Mouse (Mus musculus) midbrain, postnatal 0 days (tissue): ENCODE results near the gene Wbp1. TPM values are rescaled to one million over a fixed set of nuclear protein-coding genes. Genes with fewer than 3 reads are reported as not detected.

ENCODE experiments used
- ATAC-seq: fragments of 200-750 bp; cut with Nextera tagmentation; 2 replicates; pipeline ENCODE4 v1.8.0; 2017; ENCODE audit warnings: moderate number of reproducible peaks, mild to moderate bottlenecking, moderate TSS enrichment, moderate library complexity; ENCODE audit not compliant: low FRiP score
- DNase-seq: peaks from one replicate; pipeline ENCODE4 v3.0.0-alpha.2; 2015; ENCODE audit warnings: low spot score
- H3K27ac ChIP-seq: fragments of 300-500 bp; sonication (generic); 2 replicates; pipeline ENCODE4 v1.5.1; 2014; ENCODE audit warnings: low read depth, mild to moderate bottlenecking, low read length, mixed read lengths
- H3K27me3 ChIP-seq: fragments of 300-500 bp; sonication (generic); 2 replicates; pipeline ENCODE4 v1.6.1; 2014; ENCODE audit warnings: low read length, control low read depth, mixed read lengths; ENCODE audit not compliant: insufficient read depth
- H3K36me3 ChIP-seq: fragments of 300-500 bp; sonication (generic); 2 replicates; pipeline ENCODE4 v1.6.1; 2014; ENCODE audit warnings: low read length, control low read depth, mixed read lengths; ENCODE audit not compliant: insufficient read depth
- H3K4me1 ChIP-seq: fragments of 300-500 bp; sonication (generic); 2 replicates; pipeline ENCODE4 v1.6.1; 2014; ENCODE audit warnings: mild to moderate bottlenecking, control low read depth, antibody characterized with exemption, low read length, mixed read lengths; ENCODE audit not compliant: insufficient read depth
- H3K4me2 ChIP-seq: fragments of 300-500 bp; sonication (generic); 2 replicates; pipeline ENCODE4 v1.6.1; 2014; ENCODE audit warnings: low read depth, mild to moderate bottlenecking, low read length, mixed read lengths; ENCODE audit not compliant: poor library complexity, severe bottlenecking
- H3K4me3 ChIP-seq: fragments of 300-500 bp; sonication (generic); 2 replicates; pipeline ENCODE4 v1.5.1; 2014; ENCODE audit warnings: low read depth, mild to moderate bottlenecking, low read length, moderate library complexity
- H3K9ac ChIP-seq: fragments of 300-500 bp; sonication (generic); replicated peaks from 2 replicates; pipeline ENCODE4 v1.6.1; 2014; ENCODE audit warnings: mild to moderate bottlenecking, low read length, moderate library complexity, mixed read lengths; ENCODE audit not compliant: poor library complexity, severe bottlenecking
- H3K9me3 ChIP-seq: fragments of 300-500 bp; sonication (generic); 2 replicates; pipeline ENCODE4 v1.6.1; 2016; ENCODE audit warnings: low read length, control low read depth
- CTCF ChIP-seq: IDR thresholded peaks from 2 replicates; pipeline ENCODE4 v1.5.1; 2016; ENCODE audit warnings: antibody characterized with exemption, mild to moderate bottlenecking
- WGBS: fragments of 180-500 bp; shearing (Covaris S2); extraction: QIAGEN DNeasy Blood & Tissue Kit; methylation state at CpG from one replicate; pipeline ENCODE4 v1.1.7; 2014; 5-methylcytosine and 5-hydroxymethylcytosine counted together
- polyA plus RNA-seq: library from polyadenylated mRNA; unstranded; fragments of >200 nt; fragmentation: Nextera tagmentation; extraction: Ambion mirVana; gene quantifications from 2 replicates; pipeline ENCODE4 v1.2.1, GENCODE M21; 2015
- total RNA-seq: library from RNA; depleted of rRNA; stranded (reverse); fragments of >200 nt; gene quantifications from 2 replicates; pipeline ENCODE4 v1.2.3, GENCODE M21; 2014

Gene Wbp1
- total and polyA plus RNA-seq, 2 experiments from 2014 or later, result 85.3 to 199 TPM

DNA sequence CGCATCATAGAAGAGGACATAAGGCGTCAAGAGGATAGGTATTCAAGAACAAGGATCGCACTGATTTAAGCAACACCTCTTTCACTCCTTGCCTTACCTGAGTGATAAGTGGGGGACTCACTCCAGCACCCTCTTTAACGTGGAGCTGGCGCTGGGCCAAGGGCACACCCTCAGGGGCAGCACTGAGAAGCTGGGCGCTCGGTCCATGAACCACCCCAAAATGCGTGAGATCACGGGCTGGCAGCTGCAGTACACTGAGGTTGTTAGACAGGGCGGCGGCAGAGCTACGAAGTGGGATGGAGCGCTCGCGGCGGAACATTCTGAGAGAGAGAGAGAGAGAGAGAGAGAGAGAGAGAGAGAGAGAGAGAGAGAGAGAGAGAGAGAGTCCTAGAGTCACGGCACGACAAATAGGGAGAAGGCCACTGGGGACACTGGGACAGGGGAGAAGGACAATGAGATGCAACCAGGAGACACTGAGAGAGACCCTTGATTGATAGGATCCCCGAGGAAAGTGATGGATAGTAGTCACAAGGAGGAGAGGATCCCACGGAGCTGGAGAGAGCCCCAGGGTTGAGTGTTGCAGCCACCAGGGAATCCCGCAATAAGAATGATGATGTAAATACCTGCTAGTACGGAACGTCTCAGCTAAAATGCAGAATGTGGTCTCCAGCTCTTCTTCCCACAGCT, 34.3 kb upstream of the Wbp1 start:
- Histone ChIP-seq H3K36me3 (0 out of 2 replicates have a peak, but pooled peaks cover 11% of the 10 kb centered on the region), H3K4me1 (peaks cover 9% of the 10 kb centered on the region; the same call in 1 of the 2 replicates), H3K9ac (peak overlapping the region; percentile 63), H3K27ac (peak overlapping the region; percentile 14; the same call in 1 of the 2 replicates), H3K4me2 (peak overlapping the region; percentile 83), H3K4me3 (peak overlapping the region; percentile 53), H3K27me3 (peaks cover 6% of the 10 kb centered on the region), H3K9me3 (no peaks in the 10 kb centered on the region)
- TF ChIP-seq CTCF, result no peak; the same call in 1 of the 2 replicates
- DNase-seq, result peak; percentile 38
- WGBS, result 8% methylated on average over 23 of the region's 23 CpGs
- ATAC-seq, result peak; percentile 48

DNA sequence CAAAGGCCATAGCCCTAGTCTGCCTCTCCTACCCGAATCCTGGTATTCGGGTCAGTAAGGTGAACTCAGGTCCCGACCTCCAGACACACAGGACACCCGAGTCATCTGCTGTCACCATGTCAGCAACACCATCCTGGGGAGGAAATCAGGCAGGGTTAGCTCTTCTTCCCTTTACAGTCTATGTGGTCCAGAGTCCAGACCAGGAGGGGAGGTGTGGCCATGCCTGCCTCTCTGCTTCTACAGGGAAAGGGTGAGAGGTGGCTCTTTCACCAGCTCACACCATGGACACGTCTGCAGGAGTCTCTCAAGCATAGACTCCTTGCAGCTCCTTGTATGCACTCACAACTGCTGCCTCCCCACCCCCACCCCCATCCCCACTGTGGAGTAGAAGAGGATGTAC, 32.1 kb upstream of the Wbp1 start:
- H3K36me3 ChIP-seq, result 0 out of 2 replicates have a peak, but pooled peaks cover 11% of the 10 kb centered on the region
- DNase-seq, result no peak
- H3K4me3 ChIP-seq, result no peak overlapping the region
- H3K9me3 ChIP-seq, result no peaks in the 10 kb centered on the region
- WGBS, result 78% methylated on average over 5 of the region's 5 CpGs
- H3K4me1 ChIP-seq, result peaks cover 9% of the 10 kb centered on the region; the same call in 1 of the 2 replicates
- ATAC-seq, result no peak
- H3K27ac ChIP-seq, result no peak overlapping the region
- TF ChIP-seq CTCF, result no peak
- H3K27me3 ChIP-seq, result no peaks in the 10 kb centered on the region
- no peak overlapping the region for H3K4me2 ChIP-seq
- no peak overlapping the region for H3K9ac ChIP-seq

DNA sequence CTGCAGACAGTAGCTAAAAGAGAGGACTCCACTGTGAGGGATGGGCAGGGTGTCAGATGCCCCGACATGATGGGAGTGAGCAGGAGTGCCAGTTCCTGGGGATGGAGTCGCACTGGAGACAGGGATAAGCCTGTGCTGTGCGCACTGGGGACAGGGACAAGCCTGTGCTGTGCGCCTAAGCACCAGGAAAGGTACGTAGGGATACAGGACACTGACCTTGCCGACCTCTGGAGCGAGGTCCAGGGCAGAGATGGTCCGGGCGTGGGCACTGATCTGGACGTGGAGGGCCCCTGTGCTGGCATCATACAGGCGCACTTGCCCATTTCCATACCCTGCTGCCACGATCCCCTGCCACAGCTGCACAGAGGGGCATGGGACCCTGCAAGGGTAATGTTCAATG, 31.7 kb upstream of the Wbp1 start:
- ATAC-seq, result no peak
- no peak for TF ChIP-seq CTCF
- Histone ChIP-seq H3K9me3 (no peaks in the 10 kb centered on the region), H3K4me3 (no peak overlapping the region), H3K27ac (no peak overlapping the region), H3K4me1 (peaks cover 9% of the 10 kb centered on the region; the same call in 1 of the 2 replicates), H3K27me3 (no peaks in the 10 kb centered on the region), H3K36me3 (0 out of 2 replicates have a peak, but pooled peaks cover 13% of the 10 kb centered on the region), H3K4me2 (no peak overlapping the region), H3K9ac (no peak overlapping the region)
- DNase-seq, result no peak
- WGBS, result 88% methylated on average over 12 of the region's 12 CpGs

DNA sequence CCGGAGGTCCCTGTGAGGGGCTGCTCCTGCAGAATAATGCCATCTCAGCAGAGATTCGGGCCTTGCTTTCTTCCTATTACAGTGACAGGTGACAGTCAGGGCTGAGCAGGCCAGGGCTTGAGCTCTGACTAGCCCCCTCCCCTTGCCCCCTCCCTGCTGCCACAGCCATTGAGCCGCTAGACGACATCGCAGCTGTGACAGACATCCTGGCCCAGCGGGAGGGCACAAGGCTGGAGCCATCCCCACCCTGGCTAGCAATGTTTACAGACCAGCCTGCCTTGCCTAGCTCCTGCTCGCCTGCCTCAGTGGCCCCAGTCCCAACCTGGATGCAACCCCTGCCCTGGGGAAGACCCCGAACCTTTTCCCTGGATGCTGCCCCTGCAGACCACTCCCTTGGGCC, 30.4 kb upstream of the Wbp1 start:
- 0 out of 2 replicates have a peak, but pooled peaks cover 14% of the 10 kb centered on the region for H3K36me3 ChIP-seq
- no peak for TF ChIP-seq CTCF
- WGBS, result 26% methylated on average over 8 of the region's 8 CpGs
- H3K9me3 ChIP-seq, result no peaks in the 10 kb centered on the region
- H3K9ac ChIP-seq, result no peak overlapping the region; the same call in 1 of the 2 replicates
- H3K4me1 ChIP-seq, result peaks cover 9% of the 10 kb centered on the region; the same call in 1 of the 2 replicates
- DNase-seq (no peak), ATAC-seq (no peak)
- H3K27ac ChIP-seq, result no peak overlapping the region
- no peak overlapping the region for H3K4me2 ChIP-seq
- no peaks in the 10 kb centered on the region for H3K27me3 ChIP-seq
- no peak overlapping the region for H3K4me3 ChIP-seq

DNA sequence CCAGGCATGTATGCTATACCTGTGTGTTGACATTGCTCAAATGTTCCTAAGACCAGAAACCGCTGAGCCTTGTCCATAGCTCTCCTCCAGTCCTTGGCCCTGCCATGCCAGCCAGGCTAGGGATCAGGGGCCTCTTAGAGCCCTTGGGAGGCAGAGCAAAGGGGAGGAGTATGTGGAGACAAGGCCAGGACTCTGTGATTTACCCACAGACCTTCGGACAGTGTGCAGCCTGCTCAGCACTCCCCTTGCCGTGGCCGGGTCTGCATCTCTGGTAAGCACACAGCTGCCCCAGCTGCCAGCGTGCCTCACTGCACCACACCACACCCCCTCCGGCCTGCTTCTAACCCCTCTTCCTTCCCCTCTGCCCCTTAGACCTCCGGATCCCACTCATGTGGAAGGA, 25.9 kb upstream of the Wbp1 start:
- Histone ChIP-seq H3K9me3 (no peaks in the 10 kb centered on the region), H3K27ac (no peak overlapping the region), H3K36me3 (0 out of 2 replicates have a peak, but pooled peaks cover 2% of the 10 kb centered on the region), H3K4me2 (no peak overlapping the region), H3K4me3 (no peak overlapping the region), H3K27me3 (no peaks in the 10 kb centered on the region), H3K9ac (no peak overlapping the region), H3K4me1 (0 out of 2 replicates have a peak, but pooled peaks cover under 1% of the 10 kb centered on the region)
- TF ChIP-seq CTCF, result no peak
- DNase-seq (no peak), ATAC-seq (no peak)
- WGBS, result 50% methylated on average over 5 of the region's 7 CpGs

DNA sequence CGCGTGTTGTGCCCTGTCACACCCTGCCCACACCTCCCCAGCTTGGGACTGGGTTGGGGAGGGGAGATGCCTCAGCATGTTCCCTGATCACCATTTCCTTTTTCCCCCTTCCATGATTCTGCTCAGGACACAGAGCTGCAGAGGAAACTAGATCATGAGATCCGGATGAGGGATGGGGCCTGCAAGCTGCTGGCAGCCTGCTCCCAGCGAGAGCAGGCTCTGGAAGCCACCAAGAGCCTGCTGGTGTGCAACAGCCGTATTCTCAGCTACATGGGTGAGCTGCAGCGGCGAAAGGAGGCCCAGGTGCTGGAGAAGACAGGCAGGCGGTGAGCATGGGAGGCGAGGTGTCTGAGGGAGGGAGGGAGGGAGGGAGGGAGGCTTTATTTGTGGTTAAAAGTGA, 24.4 kb upstream of the Wbp1 start:
- Histone ChIP-seq H3K4me1 (peaks cover 4% of the 10 kb centered on the region; the same call in 1 of the 2 replicates), H3K36me3 (0 out of 2 replicates have a peak, but pooled peaks cover 2% of the 10 kb centered on the region), H3K27ac (no peak overlapping the region), H3K4me3 (no peak overlapping the region), H3K9me3 (no peaks in the 10 kb centered on the region), H3K27me3 (no peaks in the 10 kb centered on the region), H3K4me2 (no peak overlapping the region), H3K9ac (no peak overlapping the region)
- WGBS, result 81% methylated on average over 9 of the region's 9 CpGs
- TF ChIP-seq CTCF, result no peak
- DNase-seq (no peak), ATAC-seq (no peak)
